Mouse (Mus musculus): Measurements from ENCODE around the gene Ceacam18.

DNA sequence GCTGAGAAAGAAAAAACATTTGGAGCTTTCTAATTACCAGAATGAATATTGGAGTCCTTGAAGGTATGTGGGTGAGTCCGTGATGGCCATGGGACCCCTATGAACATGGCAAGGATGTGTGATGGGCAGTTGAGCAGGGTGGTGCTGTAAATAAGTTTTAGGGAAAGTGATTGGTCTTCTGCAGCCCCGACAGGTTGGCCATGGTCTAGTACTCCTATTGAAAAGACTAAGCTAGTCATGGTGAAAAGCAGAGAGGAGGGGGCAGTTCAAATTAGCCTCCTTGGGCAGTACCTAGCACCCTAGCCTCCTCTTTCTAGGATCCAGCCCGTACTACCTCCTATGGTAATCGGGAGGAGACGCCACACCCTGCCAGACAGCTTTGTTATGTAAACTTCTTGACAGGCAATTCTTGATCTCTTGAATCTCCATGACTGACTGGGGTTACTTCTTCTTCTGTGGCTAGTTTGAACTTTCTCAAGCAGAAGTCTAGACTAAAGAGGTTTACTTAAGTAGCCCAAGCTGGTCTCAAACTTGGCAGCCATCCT is 26.7 kb upstream of the Ceacam18 start:
- no peak for TF ChIP-seq POLR2A (IDR thresholded peaks at IDR 0.05; ENCODE audit: extremely low read depth, insufficient read depth, low read length)
- no peak for TF ChIP-seq CTCF (IDR thresholded peaks at IDR 0.05; ENCODE audit: extremely low read depth, insufficient read depth, low read length)
